Mouse (Mus musculus) megakaryocyte, embryonic 14.5 days (primary cell): Measurements from ENCODE around the gene Mettl7b. TPM values are rescaled to one million over a fixed set of nuclear protein-coding genes. Genes with fewer than 3 reads are reported as not detected.

ENCODE experiments used
- H3K27me3 ChIP-seq: replicated peaks from 2 replicates; pipeline ENCODE3; 2012; ENCODE audit warnings: inconsistent platforms
- H3K36me3 ChIP-seq: replicated peaks from 2 replicates; pipeline ENCODE3; 2012; ENCODE audit warnings: low read length, inconsistent platforms, mixed read lengths
- H3K4me1 ChIP-seq: 2 replicates; pipeline ENCODE4 v1.6.1; 2012; ENCODE audit warnings: inconsistent platforms
- H3K4me3 ChIP-seq: replicated peaks from 2 replicates; pipeline ENCODE3; 2012; ENCODE audit warnings: moderate library complexity, mild to moderate bottlenecking, inconsistent platforms
- H3K9me3 ChIP-seq: 2 replicates; pipeline ENCODE4 v1.6.1; 2012; ENCODE audit warnings: inconsistent platforms
- FLI1 ChIP-seq: IDR thresholded peaks from 2 replicates; pipeline ENCODE4 v1.6.1; 2012; ENCODE audit warnings: low read length, inconsistent platforms, mixed read lengths
- GATA1 ChIP-seq: IDR thresholded peaks from 3 replicates; pipeline ENCODE4 v1.6.1; 2012; ENCODE audit warnings: mixed read lengths, low read length, inconsistent platforms, borderline replicate concordance
- polyA plus RNA-seq: library from polyadenylated mRNA; stranded (reverse); fragments of >175 nt; gene quantifications from 2 replicates; pipeline ENCODE4 v1.2.3, GENCODE M21; 2012; ENCODE audit warnings: low replicate concordance; ENCODE audit not compliant: insufficient read depth

Mettl7b gene
- polyA plus RNA-seq, 1 experiment = not detected

DNA sequence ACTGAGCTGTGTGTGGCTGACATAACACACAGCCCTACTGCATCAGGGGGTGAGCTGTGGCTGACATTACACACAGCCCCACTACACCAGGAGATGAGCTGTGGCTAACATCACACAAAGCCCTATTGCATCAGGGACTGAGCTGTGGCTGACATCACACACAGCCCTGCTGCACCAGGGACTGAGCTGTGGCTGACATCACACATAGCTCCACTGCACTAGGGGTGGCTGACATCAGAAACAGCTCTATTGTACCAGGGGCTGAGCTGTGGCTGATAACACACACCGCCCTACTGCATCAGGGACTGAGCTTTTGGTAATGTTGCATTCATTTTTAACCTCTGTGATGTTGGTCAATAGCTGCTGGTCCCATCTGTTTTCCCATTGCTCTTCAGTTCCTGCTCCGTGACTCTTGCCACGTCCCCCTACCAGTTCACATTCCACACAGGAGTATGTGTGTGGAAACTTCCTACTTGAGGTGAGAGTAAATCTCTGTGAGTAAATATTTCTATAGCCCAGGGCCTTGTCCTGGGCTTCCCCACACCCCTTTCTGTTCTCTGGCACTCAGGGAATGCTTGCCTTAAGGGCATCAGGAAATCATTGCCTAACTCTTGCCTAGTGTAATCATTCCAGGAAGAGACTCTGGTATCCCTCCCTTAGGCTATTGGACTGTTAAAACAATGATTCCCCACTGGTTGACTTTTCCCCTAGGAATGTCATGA, 20.0 kb upstream of the Mettl7b start:
- H3K4me1 ChIP-seq = peaks cover 44% of the 10 kb centered on the region
- no peaks in the 10 kb centered on the region for H3K36me3 ChIP-seq
- no peaks in the 10 kb centered on the region for H3K9me3 ChIP-seq
- peak overlapping the region; percentile 24 for H3K4me3 ChIP-seq
- TF ChIP-seq FLI1 (no peak), GATA1 (no peak)
- H3K27me3 ChIP-seq = peaks cover 6% of the 10 kb centered on the region

DNA sequence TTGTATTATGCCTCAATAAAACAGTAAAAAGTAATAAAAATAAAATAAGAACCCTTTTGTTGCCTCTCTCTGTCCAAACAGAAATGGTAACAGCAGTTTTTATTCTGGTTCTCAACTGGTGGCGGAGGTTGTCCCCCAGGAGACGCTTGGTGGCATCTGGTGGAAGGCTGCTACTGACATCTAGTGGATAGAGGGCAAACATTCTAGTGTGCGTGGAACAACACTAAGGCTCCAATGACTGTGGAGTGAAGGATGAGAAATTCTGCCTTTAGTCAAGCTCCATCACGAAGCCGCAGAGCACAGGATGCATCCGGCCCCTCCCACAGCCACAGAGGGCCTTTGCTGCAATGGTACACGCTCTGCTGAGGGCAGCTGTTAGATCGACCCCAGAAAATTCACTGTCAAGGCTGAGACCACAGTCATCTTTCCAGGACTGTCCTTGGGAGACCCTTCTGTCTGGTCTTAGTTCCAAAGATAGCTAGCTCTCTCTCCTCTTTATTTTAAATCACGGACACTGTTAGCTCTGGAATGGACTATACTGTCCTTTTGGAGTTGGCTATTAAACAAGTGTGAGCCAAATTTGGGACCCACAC, 16.8 kb upstream of the Mettl7b start:
- Histone ChIP-seq H3K27me3 (peaks cover 6% of the 10 kb centered on the region), H3K9me3 (0 out of 2 replicates have a peak, but pooled peaks cover 2% of the 10 kb centered on the region), H3K4me1 (peaks cover 46% of the 10 kb centered on the region), H3K36me3 (no peaks in the 10 kb centered on the region), H3K4me3 (peak overlapping the region; percentile 75)
- TF ChIP-seq FLI1 (no peak), GATA1 (no peak)

DNA sequence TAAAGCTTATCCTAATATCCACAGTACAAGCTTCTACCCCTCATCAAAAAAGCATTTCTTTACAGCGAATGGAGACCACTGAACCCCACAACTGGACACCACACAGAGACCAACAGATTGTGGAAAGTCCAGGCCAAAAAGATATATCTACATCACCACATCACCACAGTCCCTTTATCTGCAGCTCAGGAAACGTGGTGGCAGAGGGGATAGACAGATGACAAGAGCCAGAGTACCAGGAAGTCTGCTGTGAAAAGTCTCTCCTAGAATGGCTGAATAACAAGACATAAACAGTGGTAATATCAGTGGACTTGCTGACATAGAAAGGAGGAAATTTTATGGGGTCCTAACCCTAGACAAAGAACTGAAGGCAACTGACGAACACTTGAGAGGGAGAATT, 15.6 kb upstream of the Mettl7b start:
- Histone ChIP-seq H3K4me3 (no peak overlapping the region), H3K9me3 (0 out of 2 replicates have a peak, but pooled peaks cover 2% of the 10 kb centered on the region), H3K36me3 (no peaks in the 10 kb centered on the region), H3K4me1 (peaks cover 44% of the 10 kb centered on the region), H3K27me3 (peaks cover 6% of the 10 kb centered on the region)
- TF ChIP-seq GATA1 (no peak), FLI1 (no peak)

DNA sequence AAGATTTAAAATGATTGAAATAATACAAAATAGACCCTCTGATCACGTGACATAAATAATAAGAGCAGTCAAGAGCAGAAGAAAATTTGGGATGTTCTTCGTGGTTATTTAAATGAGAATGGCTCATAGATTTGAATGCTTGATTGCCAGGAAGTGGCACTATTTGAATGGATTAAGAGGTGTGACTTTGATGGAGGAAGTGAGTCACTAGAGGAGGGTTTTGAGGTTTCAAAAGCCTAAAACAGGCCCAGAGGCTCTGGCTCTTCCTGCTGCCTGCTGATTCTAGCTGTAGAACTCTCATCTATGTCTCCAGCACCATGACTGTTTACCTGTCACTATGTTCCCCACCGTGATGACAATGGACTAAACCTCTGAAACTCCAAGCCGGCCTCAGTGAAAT, 12.1 kb upstream of the Mettl7b start:
- peaks cover 46% of the 10 kb centered on the region for H3K4me1 ChIP-seq
- no peak overlapping the region for H3K4me3 ChIP-seq
- H3K27me3 ChIP-seq = no peaks in the 10 kb centered on the region
- TF ChIP-seq FLI1 (no peak), GATA1 (no peak)
- H3K36me3 ChIP-seq = no peaks in the 10 kb centered on the region
- 0 out of 2 replicates have a peak, but pooled peaks cover 2% of the 10 kb centered on the region for H3K9me3 ChIP-seq

DNA sequence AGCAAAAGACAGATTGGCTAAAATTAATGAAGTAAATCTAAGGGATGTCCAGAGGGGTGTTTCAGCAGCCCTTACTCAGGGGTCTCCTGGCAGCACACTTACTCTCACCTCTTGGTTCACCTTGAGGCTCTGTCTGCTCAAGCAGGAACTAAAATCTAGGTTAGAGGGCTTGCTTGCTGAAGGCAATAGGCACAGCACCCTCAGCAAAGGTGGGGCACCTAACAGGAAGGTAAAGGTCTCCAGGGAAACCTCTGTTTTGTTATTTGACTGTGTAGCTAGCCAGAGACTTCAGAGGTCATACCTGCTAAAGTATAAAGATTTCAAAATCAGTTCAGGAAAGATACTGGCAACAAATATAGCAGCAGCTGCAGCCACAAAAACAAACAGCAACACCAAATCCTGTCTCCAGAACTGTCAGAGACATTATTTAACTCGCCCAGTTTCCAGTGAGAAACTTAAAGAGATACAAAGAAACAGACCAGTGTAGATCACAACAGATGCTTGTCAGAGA, 10.0 kb upstream of the Mettl7b start:
- Histone ChIP-seq H3K27me3 (no peaks in the 10 kb centered on the region), H3K9me3 (0 out of 2 replicates have a peak, but pooled peaks cover 2% of the 10 kb centered on the region), H3K4me1 (peaks cover 31% of the 10 kb centered on the region), H3K36me3 (no peaks in the 10 kb centered on the region), H3K4me3 (no peak overlapping the region)
- TF ChIP-seq GATA1 (no peak), FLI1 (no peak)

DNA sequence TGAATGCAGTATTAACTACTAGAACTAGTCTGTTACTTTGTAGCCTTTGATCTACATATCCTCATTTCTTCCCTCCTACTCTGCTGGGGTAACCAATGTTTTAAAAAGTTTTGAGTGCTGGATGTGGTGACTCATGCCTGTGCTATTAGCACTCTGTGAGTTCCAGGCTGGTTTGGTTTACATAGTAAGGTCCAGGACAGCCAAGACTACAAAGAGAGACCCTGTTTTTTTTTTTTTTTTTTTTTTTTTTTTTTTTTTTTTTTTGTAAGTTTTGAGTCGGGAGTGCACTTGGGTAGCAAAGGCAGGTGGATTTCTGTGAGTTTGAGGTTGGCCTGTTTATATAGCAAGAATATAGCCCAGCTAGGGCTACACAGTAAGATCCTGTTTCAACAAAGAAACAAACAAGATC, 7.6 kb upstream of the Mettl7b start:
- Histone ChIP-seq H3K4me1 (peaks cover 30% of the 10 kb centered on the region), H3K36me3 (no peaks in the 10 kb centered on the region), H3K9me3 (0 out of 2 replicates have a peak, but pooled peaks cover 2% of the 10 kb centered on the region), H3K4me3 (no peak overlapping the region), H3K27me3 (no peaks in the 10 kb centered on the region)
- TF ChIP-seq GATA1 = no peak

DNA sequence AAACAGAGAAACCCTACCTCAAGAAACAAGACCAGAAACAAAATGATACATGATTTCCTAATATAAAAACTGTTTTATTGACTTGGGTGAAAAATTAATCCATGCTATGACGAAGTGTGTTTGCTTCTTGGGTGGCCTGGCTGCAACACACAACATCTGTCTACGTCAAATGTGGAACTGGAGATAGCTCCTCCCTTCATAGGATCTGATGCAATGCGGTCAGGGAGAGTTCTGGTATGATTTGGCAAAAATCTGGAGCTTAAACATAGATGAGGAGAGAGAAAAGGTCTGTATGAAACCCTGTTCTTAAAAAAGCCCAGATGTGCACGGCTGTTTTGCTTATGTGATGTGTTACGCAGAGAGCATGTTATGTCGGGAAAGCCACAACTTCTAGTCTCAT, 5.1 kb upstream of the Mettl7b start:
- no peak overlapping the region for H3K4me3 ChIP-seq
- H3K27me3 ChIP-seq = no peaks in the 10 kb centered on the region
- TF ChIP-seq FLI1 (no peak), GATA1 (no peak)
- no peaks in the 10 kb centered on the region for H3K36me3 ChIP-seq
- H3K4me1 ChIP-seq = peaks cover 30% of the 10 kb centered on the region
- H3K9me3 ChIP-seq = no peaks in the 10 kb centered on the region

DNA sequence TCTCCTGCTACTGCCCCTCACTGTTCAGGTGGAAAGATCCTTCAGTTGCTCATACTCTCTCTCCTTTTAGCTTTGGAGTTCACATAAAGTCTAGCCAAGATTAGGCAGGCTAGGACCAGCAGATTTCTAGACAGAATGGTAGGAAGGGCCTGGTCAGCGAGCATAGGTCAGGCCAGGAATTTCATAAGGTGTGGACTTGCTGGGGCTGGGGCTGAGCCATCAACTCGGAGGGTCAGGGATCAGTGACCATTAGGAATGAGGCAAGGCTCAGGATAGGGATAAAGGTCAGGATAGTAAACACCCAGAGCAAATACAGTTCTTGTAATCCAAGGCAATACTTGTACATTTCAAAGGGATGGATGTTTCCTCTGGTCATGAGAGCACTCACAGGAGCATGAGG, 4.2 kb upstream of the Mettl7b start:
- Histone ChIP-seq H3K27me3 (peaks cover 5% of the 10 kb centered on the region), H3K4me1 (peaks cover 27% of the 10 kb centered on the region), H3K36me3 (no peaks in the 10 kb centered on the region), H3K4me3 (no peak overlapping the region), H3K9me3 (no peaks in the 10 kb centered on the region)
- TF ChIP-seq FLI1 (no peak), GATA1 (no peak)

DNA sequence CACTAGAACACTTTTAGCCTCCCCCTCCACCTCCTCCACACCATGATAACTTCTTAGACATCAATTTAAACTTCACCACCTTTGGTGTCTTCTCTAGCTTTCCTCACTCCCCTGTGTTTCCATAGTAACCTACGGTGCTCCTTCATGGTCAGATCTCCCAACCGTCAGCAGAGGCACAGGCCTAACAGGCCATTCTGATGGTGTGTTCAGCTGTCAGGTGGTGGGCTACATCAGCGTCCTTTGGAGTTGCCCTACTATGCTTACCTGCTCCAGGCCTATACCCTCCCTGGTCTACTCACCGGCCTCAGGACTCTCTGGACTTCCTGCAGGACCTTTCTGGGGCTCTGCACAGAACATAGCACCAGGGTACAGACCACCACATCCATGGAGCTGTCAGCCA, 646 bp downstream of the Mettl7b start:
- Histone ChIP-seq H3K27me3 (peaks cover 42% of the 10 kb centered on the region), H3K4me3 (no peak overlapping the region), H3K36me3 (no peaks in the 10 kb centered on the region), H3K4me1 (peaks cover 21% of the 10 kb centered on the region), H3K9me3 (no peaks in the 10 kb centered on the region; the same call in 1 of the 2 replicates)
- TF ChIP-seq GATA1 = no peak
- TF ChIP-seq FLI1 = no peak

DNA sequence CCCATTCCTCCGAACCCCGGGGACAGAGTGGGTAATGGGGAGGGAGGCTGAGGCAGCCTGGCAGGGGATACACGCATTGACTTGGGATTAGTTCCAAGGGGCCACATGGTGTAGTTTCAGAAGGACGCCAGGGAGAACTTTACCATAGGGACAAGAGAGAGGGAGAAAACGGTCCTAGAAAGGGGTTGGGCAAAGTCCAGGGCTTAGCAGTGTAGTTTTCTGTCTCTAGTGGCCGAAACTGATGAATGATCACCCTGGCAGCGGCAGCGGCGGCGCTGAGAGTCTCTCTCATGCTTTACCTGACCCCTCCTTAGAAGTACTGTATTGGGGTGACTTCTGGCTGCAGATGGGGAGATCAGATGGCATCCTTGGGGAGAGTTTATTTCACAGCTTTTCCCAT, 2.4 kb downstream of the Mettl7b start:
- peaks cover 49% of the 10 kb centered on the region for H3K27me3 ChIP-seq
- TF ChIP-seq GATA1 = no peak
- no peak for TF ChIP-seq FLI1

More for the DNA sequence above, 2.4 kb downstream of the Mettl7b start:
- Histone ChIP-seq H3K36me3 (no peaks in the 10 kb centered on the region), H3K9me3 (no peaks in the 10 kb centered on the region; the same call in 1 of the 2 replicates), H3K4me3 (no peak overlapping the region), H3K4me1 (peaks cover 21% of the 10 kb centered on the region)
